Mouse (Mus musculus) stomach, embryonic 15.5 days (tissue): Measurements from ENCODE around the gene Syn3. TPM values are rescaled to one million over a fixed set of nuclear protein-coding genes. Genes with fewer than 3 reads are reported as not detected.

ENCODE experiments used
- ATAC-seq: fragments of 200-750 bp; cut with Nextera tagmentation; 2 replicates; pipeline ENCODE4 v1.8.0; 2017; ENCODE audit warnings: low read depth, moderate number of reproducible peaks, moderate TSS enrichment; ENCODE audit not compliant: insufficient read depth, low FRiP score
- H3K27ac ChIP-seq: fragments of 300-500 bp; sonication (generic); 2 replicates; pipeline ENCODE4 v1.5.1; 2015; ENCODE audit warnings: mild to moderate bottlenecking, inconsistent platforms
- H3K27me3 ChIP-seq: fragments of 300-500 bp; sonication (generic); replicated peaks from 2 replicates; pipeline ENCODE4 v1.6.1; 2015; ENCODE audit warnings: inconsistent platforms
- H3K36me3 ChIP-seq: fragments of 300-500 bp; sonication (generic); 2 replicates; pipeline ENCODE4 v1.6.1; 2015; ENCODE audit warnings: inconsistent platforms
- H3K4me1 ChIP-seq: fragments of 300-500 bp; sonication (generic); 2 replicates; pipeline ENCODE4 v1.6.1; 2015; ENCODE audit warnings: inconsistent platforms
- H3K4me2 ChIP-seq: fragments of 300-500 bp; sonication (generic); 2 replicates; pipeline ENCODE4 v1.6.1; 2015; ENCODE audit warnings: mild to moderate bottlenecking, inconsistent platforms
- H3K4me3 ChIP-seq: fragments of 300-500 bp; sonication (generic); replicated peaks from 2 replicates; pipeline ENCODE4 v1.5.1; 2015; ENCODE audit warnings: inconsistent platforms
- H3K9ac ChIP-seq: fragments of 300-500 bp; sonication (generic); 2 replicates; pipeline ENCODE4 v1.6.1; 2015; ENCODE audit warnings: inconsistent platforms
- H3K9me3 ChIP-seq: fragments of 300-500 bp; sonication (generic); 2 replicates; pipeline ENCODE4 v1.6.1; 2016; ENCODE audit warnings: inconsistent platforms
- WGBS: fragments of 180-500 bp; shearing (Covaris S2); methylation state at CpG from one replicate; pipeline ENCODE4 v1.1.7; 2015; 5-methylcytosine and 5-hydroxymethylcytosine counted together
- polyA plus RNA-seq: library from polyadenylated mRNA; unstranded; fragments of >200 nt; fragmentation: Nextera tagmentation; extraction: Ambion mirVana; gene quantifications from 2 replicates; pipeline ENCODE4 v1.2.1, GENCODE M21; 2015

The Syn3 gene
- polyA plus RNA-seq, 1 experiment from 2014 or later = 3.5 TPM

DNA sequence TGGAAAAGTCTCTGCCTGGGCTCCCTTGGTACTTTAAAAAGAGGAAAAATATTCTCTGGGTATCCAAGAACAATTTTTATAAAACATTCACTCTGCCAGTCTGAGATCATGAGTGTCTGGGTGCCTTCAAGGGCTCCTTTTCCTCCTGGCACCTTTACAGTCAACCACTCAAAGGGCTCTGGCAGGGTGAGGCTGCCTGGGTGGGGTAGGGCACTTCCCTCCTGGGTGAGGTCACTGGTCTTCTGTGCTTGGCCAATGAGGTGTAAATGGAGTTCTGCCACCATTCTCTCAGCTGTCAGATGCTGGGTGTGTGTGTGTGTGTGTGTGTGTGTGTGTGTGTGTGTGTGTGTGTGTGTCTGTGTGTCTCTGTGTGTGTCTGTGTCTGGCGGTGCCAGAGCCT lies 39.1 kb downstream of the Syn3 start:
- no peak for ATAC-seq
- no peak overlapping the region for H3K4me2 ChIP-seq
- no peak overlapping the region for H3K4me3 ChIP-seq
- H3K4me1 ChIP-seq = 0 out of 2 replicates have a peak, but pooled peaks cover 9% of the 10 kb centered on the region
- H3K9ac ChIP-seq = no peak overlapping the region
- WGBS = 90% methylated on average over 1 of the region's 1 CpGs
- no peaks in the 10 kb centered on the region for H3K27me3 ChIP-seq
- no peaks in the 10 kb centered on the region for H3K9me3 ChIP-seq
- H3K36me3 ChIP-seq = no peaks in the 10 kb centered on the region
- H3K27ac ChIP-seq = no peak overlapping the region

DNA sequence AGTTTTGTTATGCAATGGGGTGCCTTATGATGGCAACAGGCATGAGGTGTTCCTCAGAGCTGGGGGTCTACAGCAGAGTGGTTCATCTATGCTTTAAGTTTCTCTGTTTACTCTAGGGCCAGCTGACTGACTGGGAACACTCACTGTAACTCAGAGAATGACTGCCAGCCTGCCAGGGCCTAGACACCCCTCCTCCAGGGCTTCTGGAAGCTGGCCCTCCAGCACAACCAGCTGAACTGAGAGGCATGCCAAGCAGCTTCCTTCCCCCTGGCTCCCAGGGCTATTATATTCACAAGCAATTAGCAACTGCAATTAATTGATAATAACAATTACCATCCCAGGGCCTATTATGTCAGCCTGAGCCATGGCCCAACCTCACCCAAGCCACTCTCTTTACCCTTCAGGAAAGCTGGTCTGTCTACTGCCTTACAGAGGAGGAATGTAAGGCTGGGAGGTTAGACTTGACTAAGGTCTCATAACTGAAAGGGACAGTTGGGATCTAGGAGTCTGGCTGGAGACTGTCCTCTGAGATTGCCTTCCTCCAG lies 41.0 kb downstream of the Syn3 start:
- Histone ChIP-seq H3K9me3 (no peaks in the 10 kb centered on the region), H3K9ac (no peak overlapping the region), H3K36me3 (no peaks in the 10 kb centered on the region), H3K27me3 (no peaks in the 10 kb centered on the region), H3K27ac (no peak overlapping the region), H3K4me1 (peaks cover 3% of the 10 kb centered on the region; the same call in 1 of the 2 replicates), H3K4me2 (no peak overlapping the region), H3K4me3 (no peak overlapping the region)
- no peak for ATAC-seq

DNA sequence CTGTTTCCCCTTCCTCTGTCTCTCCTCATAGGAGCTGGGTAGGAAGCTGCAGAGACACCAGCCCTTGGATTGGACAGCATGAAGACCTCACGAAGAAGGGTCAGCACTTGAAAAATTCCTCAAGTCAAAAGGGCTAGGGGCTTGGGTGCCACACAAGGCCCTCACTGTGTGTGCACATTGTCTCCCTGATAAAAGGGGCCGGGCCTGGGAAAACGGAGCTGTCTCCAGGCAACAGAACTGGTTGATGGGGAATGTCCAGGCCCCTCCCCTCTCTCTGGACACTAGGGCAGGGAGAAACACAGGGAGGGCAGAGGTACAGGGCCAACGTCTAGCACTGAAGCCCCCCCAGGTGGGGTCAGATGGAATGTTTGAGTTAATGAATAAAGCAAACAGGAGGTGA lies 41.5 kb downstream of the Syn3 start:
- H3K4me2 ChIP-seq = no peak overlapping the region
- H3K4me3 ChIP-seq = no peak overlapping the region
- no peaks in the 10 kb centered on the region for H3K9me3 ChIP-seq
- peaks cover 4% of the 10 kb centered on the region; the same call in 1 of the 2 replicates for H3K4me1 ChIP-seq
- H3K27ac ChIP-seq = no peak overlapping the region
- H3K27me3 ChIP-seq = no peaks in the 10 kb centered on the region
- 40% methylated on average over 4 of the region's 4 CpGs for WGBS
- ATAC-seq = no peak
- no peaks in the 10 kb centered on the region for H3K36me3 ChIP-seq
- no peak overlapping the region for H3K9ac ChIP-seq

DNA sequence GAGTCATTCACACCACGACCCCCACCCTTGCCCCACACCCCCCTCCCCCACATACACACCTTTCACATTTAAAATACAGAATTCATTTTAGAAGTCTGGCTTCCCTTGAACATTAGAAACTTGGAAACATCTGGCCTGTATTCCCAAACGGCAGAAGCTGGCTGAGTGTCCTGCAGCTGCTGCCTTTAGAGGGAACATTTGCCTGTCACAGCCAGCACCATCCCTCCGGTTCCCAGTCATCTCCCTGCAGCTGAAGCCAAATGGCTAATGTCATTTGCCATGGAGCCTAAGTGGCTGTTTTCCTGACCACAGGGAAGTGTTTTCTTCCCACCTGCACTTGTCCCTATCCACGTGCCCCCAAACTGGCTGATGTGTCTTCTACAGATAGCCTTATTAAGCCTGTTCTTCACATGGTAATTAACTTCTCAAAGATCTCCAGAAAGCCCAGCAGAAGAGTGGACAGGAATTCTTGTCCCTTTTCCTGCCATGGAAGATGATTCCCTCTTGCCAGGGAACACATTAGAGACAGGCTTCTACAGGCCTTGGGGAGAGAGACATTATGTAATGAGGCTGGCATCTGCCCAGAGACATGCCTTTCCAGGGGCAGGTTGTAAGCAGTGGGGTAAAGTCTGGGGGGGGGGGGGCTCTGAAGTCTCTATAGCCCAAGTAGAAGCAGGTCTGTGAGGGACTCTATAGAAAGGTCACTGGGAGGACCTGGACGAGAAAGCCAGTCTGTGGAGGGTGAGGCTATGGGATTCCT lies 43.2 kb downstream of the Syn3 start:
- no peak for ATAC-seq
- peaks cover 7% of the 10 kb centered on the region; the same call in 1 of the 2 replicates for H3K4me1 ChIP-seq
- no peaks in the 10 kb centered on the region for H3K27me3 ChIP-seq
- no peak overlapping the region for H3K4me2 ChIP-seq
- no peak overlapping the region for H3K27ac ChIP-seq
- no peak overlapping the region for H3K4me3 ChIP-seq
- H3K36me3 ChIP-seq = no peaks in the 10 kb centered on the region
- H3K9me3 ChIP-seq = no peaks in the 10 kb centered on the region
- 53% methylated on average over 5 of the region's 5 CpGs for WGBS
- no peak overlapping the region for H3K9ac ChIP-seq

DNA sequence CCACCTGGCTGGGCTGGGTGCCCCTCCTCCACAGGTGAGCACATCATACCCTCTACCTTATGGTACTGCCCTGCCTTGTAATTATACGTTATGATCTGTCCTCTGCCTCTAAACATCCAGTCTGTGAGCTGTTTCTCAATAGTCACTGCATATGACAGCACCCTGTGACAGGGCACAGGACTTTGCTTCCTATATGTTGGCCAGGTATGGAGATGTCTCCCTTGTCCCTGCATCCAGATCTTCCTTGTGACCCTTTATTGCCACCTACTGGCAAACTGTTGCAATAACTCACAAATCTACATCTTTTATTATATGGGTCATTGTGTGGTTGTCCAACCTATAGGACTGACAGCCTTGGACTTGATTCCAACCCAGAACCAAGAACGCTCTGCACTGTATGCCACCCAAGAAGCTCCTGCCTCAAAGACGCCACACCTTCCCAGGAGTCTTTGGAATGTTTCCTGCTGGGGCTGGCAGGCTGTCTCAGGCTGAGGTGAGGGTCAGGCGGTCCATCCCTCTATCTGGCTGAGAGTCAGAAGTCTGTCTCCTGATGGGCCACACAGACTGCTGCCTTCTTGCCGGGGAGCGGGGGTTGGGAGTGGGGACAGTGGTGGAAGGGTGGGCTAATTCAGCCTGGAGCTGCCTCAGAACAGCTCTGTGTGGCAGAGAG lies 46.2 kb downstream of the Syn3 start:
- Histone ChIP-seq H3K4me3 (no peak overlapping the region), H3K27ac (no peak overlapping the region), H3K9me3 (no peaks in the 10 kb centered on the region), H3K4me1 (peaks cover 7% of the 10 kb centered on the region; the same call in 1 of the 2 replicates), H3K4me2 (no peak overlapping the region), H3K36me3 (no peaks in the 10 kb centered on the region), H3K9ac (no peak overlapping the region), H3K27me3 (no peaks in the 10 kb centered on the region)
- WGBS = 33% methylated on average over 6 of the region's 6 CpGs
- ATAC-seq = peak; percentile 66

DNA sequence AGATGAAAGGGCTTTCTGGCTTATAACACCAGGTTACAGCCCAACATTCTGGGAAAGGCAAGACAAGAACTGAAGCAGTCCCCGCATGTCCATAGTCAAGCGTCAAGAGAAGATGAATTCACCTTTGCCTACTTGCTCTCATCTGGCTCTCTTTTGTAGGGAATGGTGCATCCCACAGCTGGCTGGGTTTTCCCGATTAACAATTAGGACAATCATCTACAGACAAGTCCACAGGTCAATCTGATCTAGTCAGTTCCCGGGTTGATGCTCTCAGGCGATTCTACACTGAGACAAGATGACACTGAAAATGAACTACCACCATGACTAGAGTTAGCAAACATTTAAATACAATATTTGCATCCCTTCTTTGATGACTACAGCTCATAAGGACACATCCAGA lies 47.4 kb downstream of the Syn3 start:
- H3K9ac ChIP-seq = no peak overlapping the region
- no peak overlapping the region for H3K4me2 ChIP-seq
- H3K4me3 ChIP-seq = no peak overlapping the region
- ATAC-seq = no peak
- H3K36me3 ChIP-seq = no peaks in the 10 kb centered on the region
- no peaks in the 10 kb centered on the region for H3K9me3 ChIP-seq
- H3K27me3 ChIP-seq = no peaks in the 10 kb centered on the region
- H3K4me1 ChIP-seq = peaks cover 5% of the 10 kb centered on the region; the same call in 1 of the 2 replicates
- WGBS = 91% methylated on average over 5 of the region's 5 CpGs
- H3K27ac ChIP-seq = no peak overlapping the region

DNA sequence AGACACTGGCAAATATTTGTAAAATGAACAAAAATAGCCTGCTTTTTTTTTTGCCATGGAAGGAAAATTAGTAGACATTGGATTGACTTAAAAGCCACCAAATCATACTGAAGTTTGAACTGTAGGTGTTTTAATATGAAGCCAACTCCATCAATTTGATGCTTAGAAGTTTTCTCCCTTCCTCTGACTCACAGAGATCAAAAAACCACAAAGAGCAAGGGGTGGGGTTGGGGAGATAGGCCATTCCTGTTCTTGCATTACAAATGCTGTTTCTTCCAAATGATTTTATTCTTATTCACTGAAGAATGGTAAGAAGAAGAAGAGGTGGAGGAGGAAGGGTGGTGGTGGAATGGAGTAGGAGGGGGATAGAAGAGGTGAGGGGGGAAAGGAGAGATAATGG lies 52.0 kb downstream of the Syn3 start:
- Histone ChIP-seq H3K27ac (no peak overlapping the region), H3K36me3 (no peaks in the 10 kb centered on the region), H3K27me3 (no peaks in the 10 kb centered on the region), H3K4me3 (no peak overlapping the region), H3K9ac (no peak overlapping the region), H3K4me1 (no peaks in the 10 kb centered on the region), H3K9me3 (no peaks in the 10 kb centered on the region), H3K4me2 (no peak overlapping the region)
- ATAC-seq = no peak

DNA sequence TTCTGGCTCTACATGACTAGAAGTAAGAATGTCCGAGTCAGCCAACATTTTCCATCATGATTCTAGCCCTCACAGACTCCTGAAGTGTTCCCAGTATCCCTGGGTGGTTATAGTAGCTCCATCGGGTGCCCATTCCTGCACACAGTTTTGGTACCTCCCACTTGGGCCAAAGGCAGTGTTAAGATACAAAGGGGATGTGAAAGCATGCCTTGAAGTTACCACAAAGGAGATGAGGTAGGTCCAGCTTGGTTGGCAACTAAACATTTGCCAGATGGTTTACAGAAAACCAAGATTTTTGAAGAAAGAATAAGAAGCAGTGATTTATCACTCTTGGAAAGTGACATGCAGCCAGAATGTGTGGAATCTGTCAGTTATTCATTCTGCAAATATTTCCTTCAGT lies 53.5 kb downstream of the Syn3 start:
- H3K27ac ChIP-seq = no peak overlapping the region
- no peak overlapping the region for H3K4me3 ChIP-seq
- no peaks in the 10 kb centered on the region for H3K27me3 ChIP-seq
- H3K4me2 ChIP-seq = no peak overlapping the region
- no peak overlapping the region for H3K9ac ChIP-seq
- no peaks in the 10 kb centered on the region for H3K36me3 ChIP-seq
- no peak for ATAC-seq
- H3K9me3 ChIP-seq = no peaks in the 10 kb centered on the region
- no peaks in the 10 kb centered on the region for H3K4me1 ChIP-seq
- 67% methylated on average over 2 of the region's 2 CpGs for WGBS

DNA sequence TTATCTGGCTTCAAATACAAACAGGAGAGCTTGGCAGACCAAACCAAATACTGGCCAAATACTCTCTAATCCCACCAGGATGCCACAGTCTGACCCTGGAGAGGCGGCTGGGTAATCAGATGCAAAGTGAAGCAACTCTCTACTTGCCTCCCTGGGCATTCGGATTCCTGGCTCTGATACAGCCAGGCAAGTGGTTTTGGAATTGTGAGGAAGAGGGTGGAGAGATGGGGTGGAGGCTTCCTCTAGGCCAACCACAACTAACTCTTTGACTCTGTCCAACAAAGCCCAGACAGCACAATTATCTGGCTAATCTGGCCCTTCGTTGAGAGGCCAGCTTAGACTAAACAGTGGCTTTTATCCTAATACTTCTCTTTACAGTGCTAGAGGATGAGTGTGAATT lies 54.0 kb downstream of the Syn3 start:
- Histone ChIP-seq H3K27me3 (no peaks in the 10 kb centered on the region), H3K27ac (no peak overlapping the region), H3K4me3 (no peak overlapping the region), H3K9me3 (no peaks in the 10 kb centered on the region), H3K36me3 (no peaks in the 10 kb centered on the region), H3K4me1 (no peaks in the 10 kb centered on the region), H3K4me2 (no peak overlapping the region), H3K9ac (no peak overlapping the region)
- WGBS = 67% methylated on average over 3 of the region's 3 CpGs
- ATAC-seq = no peak

DNA sequence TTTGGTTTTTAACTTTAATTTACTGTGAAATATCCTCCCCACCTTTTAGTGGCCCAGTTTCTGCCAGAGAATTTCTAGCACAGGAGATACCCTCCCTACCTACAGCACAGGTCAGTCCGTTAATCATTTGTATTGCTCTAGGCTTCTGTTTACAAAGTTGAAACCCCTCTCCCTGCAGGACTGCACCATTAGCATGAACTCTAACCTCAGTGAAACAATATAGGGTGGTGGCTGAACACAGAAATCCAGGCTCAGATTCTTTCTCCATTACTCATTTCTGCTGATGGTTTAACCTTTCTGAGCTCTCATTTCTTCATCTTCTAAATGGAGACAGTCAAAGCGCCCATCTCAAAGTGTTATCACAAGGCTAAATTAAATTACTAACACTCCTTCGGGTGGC lies 56.9 kb downstream of the Syn3 start:
- Histone ChIP-seq H3K36me3 (no peaks in the 10 kb centered on the region), H3K4me2 (no peak overlapping the region), H3K4me1 (no peaks in the 10 kb centered on the region), H3K4me3 (no peak overlapping the region), H3K27ac (no peak overlapping the region), H3K9me3 (no peaks in the 10 kb centered on the region), H3K9ac (no peak overlapping the region), H3K27me3 (no peaks in the 10 kb centered on the region)
- ATAC-seq = no peak
- 37% methylated on average over 3 of the region's 3 CpGs for WGBS

DNA sequence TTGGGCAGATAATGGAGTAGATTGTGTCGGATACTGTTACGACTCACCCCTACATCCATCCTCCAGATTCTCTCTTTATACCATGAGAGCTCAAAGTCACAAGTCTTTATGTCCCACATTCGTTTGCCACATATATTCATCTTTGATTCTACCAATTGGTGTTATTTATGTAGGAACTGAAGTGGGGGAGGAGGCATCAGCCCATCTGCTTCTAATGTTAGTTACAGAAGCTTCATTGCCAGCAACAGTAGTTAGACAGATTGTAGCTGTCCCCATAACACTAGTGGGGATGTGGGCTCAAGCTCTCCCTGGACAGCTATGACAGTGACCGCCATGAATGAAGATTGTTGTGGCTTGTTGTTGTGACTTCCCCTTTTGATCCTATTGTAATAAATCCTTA lies 59.1 kb downstream of the Syn3 start:
- Histone ChIP-seq H3K27ac (no peak overlapping the region), H3K9ac (no peak overlapping the region), H3K9me3 (no peaks in the 10 kb centered on the region), H3K4me3 (no peak overlapping the region), H3K27me3 (no peaks in the 10 kb centered on the region), H3K36me3 (no peaks in the 10 kb centered on the region), H3K4me1 (no peaks in the 10 kb centered on the region), H3K4me2 (no peak overlapping the region)
- ATAC-seq = no peak
- WGBS = 90% methylated on average over 4 of the region's 4 CpGs

DNA sequence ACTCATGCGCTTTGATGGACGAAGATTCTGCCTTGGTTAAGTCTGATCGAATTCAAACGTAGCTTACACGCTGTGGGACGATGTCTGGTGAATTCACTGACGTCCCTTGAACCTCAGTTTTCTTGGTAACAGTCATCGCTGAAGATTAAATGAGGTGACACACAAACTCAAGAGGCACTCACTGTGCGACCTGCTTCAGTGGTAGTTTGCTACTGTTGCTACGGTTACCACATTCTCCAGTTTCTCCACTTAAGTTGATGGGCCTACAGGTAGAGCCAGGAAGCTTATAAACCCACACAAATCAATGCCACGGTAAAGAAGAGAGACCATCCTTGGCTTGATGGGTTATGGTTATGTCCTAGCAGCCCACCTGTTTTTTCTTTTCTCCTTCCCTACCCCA lies 61.4 kb downstream of the Syn3 start:
- no peaks in the 10 kb centered on the region for H3K4me1 ChIP-seq
- H3K9me3 ChIP-seq = no peaks in the 10 kb centered on the region
- H3K4me2 ChIP-seq = no peak overlapping the region
- no peaks in the 10 kb centered on the region for H3K36me3 ChIP-seq
- H3K4me3 ChIP-seq = no peak overlapping the region
- H3K27ac ChIP-seq = no peak overlapping the region
- 82% methylated on average over 11 of the region's 11 CpGs for WGBS
- ATAC-seq = no peak
- H3K27me3 ChIP-seq = no peaks in the 10 kb centered on the region
- no peak overlapping the region for H3K9ac ChIP-seq
